Mouse (Mus musculus) spleen, postnatal 4 days (tissue): ENCODE results near the gene Cd47.

Source experiments
- DNase-seq, 2 experiments: peaks; one replicate each; pipeline ENCODE4 v3.0.0; 2022; ENCODE audit warnings: low spot score in 2 of 2

Gene Cd47

GRCm38 (mm10) chr16:49909536-49909935, 109.2 kb downstream of the Cd47 start:
- DNase-seq: no peak

GRCm38 (mm10) chr16:49914094-49914493, 113.8 kb downstream of the Cd47 start:
- no peak for DNase-seq

DNA sequence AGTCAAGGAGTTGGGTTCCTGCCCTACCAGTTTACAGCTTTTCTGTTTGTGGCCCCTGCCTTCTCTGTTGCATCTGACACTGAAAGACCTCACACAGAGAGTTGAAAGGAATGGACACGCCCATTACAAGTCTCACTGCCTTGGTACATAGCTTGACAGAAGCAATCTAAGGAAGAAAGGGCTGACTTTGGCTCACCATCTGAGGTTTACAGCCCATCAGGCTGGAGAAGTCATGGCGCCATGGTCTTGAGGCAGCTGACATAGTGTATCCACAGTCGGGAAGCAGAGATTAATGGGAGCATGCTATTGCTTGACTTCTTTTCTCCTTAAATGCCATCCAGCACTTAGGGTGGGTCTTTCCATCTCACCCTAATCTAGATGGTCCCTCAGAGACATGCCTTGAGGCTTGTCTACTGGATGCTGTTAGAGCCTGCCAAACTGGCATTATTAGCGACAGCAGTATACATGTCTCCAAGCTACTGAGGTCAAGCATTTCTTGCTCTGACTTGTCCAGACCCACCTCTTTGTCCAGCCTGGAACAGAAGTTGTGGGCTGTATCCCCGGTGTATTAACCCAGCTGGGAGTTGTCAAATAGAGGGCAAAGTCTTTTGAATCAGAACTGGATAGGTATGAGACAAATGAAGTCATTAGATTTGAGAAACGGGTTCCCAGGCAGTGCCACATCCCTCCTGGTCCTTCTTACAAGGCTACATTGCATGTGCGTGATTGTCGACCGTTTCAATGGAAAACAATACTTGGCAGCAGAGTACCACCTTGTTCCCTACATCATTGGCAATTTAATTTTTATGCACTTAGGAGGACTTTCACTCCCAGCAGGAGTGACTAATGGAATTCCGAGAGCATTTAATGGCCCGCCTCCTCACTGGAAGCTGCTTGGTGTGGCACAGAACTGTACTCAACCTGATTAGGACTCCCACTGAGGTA, 115.5 kb downstream of the Cd47 start:
- no peak for DNase-seq

DNA sequence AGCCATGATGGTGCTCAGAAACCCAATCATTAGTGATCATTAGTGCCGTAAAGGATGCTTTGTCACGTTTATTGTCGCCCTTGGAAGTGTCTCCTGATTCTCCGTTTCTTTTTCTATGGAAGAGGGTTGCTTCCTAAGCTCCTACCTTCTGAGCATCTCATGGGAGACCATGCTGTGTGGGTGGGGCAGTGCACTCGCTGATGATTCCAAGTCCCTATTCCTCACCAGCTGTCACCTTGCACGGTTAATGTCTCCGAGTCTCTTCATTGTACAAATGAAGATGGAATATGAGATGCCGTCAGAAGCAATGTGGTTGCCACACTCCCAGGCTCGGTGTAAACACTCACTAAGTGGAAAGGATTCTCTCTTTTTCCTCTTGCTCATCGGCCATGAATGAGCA, 119.9 kb downstream of the Cd47 start:
- DNase-seq: no peak

GRCm38 (mm10) chr16:49921677-49922076, 121.3 kb downstream of the Cd47 start:
- no peak for DNase-seq

- DNase-seq: no peak
Observed at GRCm38 (mm10) chr16:49922098-49922497, 121.8 kb downstream of the Cd47 start.

DNA sequence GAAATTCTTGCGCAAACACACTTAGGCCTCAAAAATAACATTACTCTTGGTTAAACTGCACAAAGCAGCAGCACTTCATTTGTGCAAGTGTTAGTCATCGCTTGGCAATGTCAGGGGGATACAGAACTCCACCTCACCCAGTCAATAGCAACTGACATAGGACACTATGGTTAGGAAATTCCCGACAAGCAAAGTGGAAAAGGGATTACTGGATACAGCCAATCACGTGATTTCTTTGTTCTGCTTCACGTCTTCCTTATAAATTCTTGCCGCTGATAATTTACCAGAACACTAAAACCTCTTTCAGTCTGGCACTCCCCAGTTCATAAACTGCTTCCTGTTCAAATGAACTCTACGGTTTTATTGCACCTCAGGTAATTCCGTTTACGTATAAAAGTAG, 123.4 kb downstream of the Cd47 start:
- DNase-seq: no peak

DNA sequence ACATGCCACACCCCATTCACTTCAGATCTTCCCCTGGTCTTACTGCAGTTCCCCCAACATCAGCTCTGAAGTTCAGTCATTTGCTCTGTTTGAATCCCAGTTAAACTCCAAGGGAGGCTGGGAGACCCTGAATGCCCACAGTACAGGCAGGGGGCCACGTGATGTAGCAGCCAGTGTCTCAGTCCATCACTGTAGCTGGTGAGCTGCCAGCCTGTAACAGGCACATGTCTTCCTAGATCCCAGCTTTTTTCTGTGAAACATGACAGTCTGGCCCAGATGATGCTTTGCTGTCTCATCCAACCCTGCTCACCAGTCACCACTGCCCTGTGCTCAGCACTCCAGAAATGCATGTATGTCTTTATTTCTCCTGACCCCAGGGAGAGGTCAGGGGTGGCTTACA, 124.6 kb downstream of the Cd47 start:
- no peak for DNase-seq

DNA sequence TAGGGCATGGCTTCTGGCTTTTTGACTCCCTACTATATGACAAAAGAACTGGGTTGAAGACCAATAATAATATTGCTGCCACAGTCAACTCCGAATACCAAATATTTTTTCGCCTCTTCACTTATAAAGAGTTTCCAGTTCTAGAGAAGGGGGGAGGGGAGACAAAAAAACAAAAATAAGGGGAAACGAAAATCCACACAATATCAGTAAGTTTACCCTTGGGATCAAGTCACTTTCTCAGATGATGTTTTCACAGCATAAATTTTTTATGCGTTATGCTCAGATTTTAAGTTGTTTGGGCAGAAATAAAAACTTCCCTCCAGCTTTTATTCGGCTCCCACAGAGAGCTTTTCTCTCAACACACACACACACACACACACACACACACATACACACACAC, 132.9 kb downstream of the Cd47 start:
- DNase-seq: no peak

DNA sequence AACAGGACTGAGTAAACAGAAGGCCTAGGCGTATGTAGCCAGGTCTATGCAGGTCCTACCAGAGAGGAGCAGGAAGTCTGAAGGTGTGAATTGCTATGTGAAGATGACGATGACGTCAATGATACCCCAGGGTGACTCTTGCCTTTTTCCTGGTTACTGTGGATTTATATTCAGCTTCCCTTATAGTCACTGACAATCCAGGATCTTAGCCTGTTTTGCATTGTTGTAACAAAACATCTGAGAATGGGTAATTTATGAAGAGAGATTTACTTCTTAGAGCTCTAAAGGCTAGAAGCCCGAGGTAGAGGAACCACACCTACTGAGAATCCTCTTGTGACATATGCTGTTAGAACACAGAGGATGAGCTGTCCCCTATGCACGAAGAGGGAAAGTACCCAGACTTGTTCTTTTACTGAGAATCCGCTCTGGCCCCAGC, 135.7 kb downstream of the Cd47 start:
- DNase-seq: no peak

DNA sequence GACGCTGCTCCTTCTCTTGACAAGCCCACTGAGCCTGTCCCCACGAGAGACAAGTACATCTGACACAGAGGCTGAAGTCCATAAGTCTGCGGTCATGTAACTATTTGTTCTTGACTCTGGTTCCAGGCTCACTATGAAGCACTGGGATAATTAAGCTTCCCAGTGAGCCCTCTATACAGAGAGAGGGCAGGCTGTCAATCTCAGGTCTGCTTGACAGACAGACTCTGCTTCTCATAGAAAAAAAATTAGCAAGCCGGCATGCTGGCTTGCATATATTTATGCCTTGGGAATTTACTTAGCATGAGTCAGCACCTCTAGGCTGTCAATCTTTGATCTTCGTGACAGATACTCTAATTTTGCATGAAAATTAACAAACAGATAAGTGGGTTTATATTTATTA, 136.5 kb downstream of the Cd47 start:
- no peak for DNase-seq

DNA sequence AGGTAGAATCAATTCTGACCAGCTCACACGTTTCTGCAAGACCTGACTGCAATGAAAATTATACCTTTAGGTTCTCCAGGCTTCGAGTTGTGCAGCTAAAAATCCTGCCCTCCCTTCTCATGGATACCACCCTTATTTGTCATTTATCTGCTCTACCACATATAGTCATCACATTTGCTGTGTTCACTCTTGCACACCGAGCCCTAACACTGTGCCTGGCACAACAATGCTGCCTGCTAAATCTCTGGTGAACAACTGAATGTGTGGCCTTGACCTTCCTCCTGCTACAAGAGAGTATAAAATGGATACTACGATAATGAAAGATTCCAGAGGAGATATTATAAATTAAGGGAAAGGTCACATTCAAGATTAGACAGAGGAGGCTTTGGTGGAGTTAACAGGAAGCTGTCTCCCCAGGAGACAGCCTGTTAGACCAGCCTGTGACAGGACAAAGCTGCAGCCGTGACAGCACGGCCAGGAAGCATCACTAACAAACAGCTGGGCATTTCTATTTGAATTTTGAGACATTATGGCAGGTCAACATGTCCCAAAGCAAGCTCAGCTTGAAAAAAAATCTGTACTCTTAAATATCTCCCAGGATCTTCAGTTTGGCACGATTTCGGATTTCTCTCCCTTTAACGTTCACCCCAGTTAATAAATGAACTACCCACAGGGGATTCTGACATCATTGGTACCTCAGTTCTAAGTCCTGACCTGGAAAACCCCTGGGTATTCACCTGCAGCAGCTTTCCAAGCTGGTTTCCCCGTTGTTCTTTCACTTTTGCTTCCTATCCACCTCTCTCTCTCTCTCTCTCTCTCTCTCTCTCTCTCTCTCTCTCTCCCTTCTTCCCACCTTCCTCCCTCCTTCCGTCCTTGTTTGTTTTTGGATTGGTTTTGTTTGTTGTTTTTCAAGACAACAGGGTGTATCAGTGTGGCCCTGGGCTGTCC, 137.2 kb downstream of the Cd47 start:
- DNase-seq: no peak

GRCm38 (mm10) chr16:49938483-49939301, 138.4 kb downstream of the Cd47 start:
- no peak for DNase-seq

GRCm38 (mm10) chr16:49939376-49939775, 139.0 kb downstream of the Cd47 start:
- DNase-seq: no peak

DNA sequence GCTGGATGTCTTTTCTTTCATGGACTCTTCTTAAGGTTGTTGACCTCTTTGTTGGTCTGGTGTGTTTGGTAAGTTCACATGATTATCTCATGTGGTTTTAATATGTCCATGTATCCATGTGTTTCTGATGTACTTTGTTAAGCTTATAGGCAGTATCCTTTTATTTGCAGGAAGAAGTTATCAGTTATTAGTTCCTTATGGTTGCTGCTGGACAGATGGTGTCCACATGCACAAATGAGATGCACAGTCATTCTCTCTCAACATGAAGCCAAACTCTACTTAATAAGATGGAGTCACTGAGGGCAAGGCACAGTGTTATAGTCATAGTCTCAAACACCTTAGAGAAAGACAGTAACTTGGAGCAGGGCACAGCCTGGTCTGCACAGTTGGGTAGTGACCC, 140.1 kb downstream of the Cd47 start:
- no peak for DNase-seq

DNA sequence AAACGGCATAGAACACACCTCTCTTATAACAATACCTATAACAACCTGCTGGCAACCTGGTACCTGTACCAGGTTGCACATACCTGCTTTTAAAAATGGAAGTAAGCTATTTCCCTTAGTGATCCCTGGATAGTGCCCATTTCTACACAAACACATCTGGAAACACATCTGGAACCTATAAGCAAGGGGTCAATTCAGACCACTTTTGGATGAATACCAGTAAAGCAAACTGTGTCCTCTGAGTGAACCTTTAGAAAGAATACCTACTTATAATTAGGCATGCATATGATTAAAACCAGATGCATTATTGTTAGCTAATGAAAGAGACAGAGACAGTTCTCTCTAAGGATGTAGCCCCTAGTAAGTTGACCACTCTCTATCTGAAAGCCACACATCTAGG, 140.7 kb downstream of the Cd47 start:
- no peak for DNase-seq

DNA sequence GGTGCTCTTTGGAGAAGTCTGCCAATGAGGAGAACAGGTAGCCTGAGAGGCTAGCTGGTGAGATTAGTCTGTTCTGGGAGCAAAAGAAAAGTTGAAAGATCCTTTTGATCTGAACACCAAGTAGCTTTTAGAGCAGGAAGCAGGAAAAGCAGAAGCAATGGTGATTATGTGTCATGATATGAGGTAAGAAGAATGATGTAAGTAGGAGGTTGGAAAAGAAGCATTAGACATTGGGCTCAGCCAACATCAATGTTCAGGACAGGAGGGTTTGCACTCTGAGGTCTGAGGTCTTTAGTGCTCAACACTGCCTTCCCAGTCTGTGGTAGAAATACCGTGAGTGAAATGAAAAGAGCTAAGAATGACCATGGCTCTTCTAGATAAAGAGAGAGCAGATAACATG, 143.4 kb downstream of the Cd47 start:
- no peak for DNase-seq

- DNase-seq: no peak
Observed at GRCm38 (mm10) chr16:49945084-49945483, 144.8 kb downstream of the Cd47 start.

GRCm38 (mm10) chr16:49947049-49947448, 146.7 kb downstream of the Cd47 start:
- DNase-seq: no peak

DNA sequence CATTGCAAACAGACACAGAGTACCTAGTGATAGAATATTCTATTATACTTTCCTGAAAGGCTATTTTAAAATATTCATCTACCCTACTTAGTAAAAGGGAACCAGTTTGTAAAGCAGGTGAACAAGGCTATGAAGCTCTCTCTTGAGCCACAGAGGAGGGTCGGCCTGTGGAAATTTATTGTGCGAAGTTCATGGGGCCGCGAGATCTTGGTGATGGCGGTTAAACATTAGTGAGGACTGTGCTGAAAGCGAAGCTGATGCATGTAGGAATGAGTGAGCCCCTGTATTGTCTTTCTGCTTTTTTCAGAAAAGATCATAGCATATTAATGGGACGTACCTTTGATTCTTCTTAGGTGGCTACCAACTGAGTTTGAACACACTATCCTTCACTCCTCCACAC, 147.3 kb downstream of the Cd47 start:
- DNase-seq: no peak

DNA sequence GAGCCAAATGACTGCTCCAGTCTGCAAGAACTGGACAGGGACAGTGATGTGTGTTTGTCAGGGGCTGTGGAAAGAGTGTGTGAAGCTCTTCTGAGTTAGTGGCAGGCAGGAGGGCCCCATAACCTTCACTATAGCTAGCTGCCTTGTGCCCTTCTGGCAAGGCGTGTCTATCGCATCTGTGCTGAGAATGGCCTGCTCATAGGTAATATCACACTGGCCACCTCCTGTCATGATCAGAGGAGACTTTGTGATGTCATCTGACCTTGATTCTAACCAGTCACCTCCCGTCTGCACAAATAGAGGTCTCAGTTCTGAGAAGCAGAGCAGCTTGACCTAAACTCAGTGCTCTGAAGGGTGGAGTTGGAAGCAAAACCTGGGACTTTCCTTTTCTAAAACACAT, 148.0 kb downstream of the Cd47 start:
- no peak for DNase-seq

GRCm38 (mm10) chr16:49949261-49949660, 148.9 kb downstream of the Cd47 start:
- DNase-seq: no peak
